In genomic region chr15:51724127-51724526, GRCm38 (mm10) we compare ENCODE assay signal across 10 mouse cellular contexts.
DNase-seq lines count a peak whose midpoint lies in the region; ATAC-seq and TF ChIP-seq lines count a peak whose summit lies in the region.
"Had no signal": no experiment of that assay in that cellular context is flagged by ENCODE, and none has a peak within 500 bp of the region (broad histone marks: within the 10 kb centered on the region; RNA-seq: fewer than 3 reads in every experiment).

No protein-coding gene starts in this region.

- H3K4me3 ChIP-seq in hindbrain, postnatal 0 days (ENCODE audit: low read length): no peak overlapping the region
- no peak overlapping the region for H3K4me3 ChIP-seq in hindbrain, embryonic 16.5 days (ENCODE audit: low read length)
- H3K4me3 ChIP-seq: heart, embryonic 13.5 days had no signal

- no peak overlapping the region for H3K9ac ChIP-seq in hindbrain, postnatal 0 days (replicated peaks; ENCODE audit: low read length)
- no peak overlapping the region for H3K9ac ChIP-seq in hindbrain, embryonic 16.5 days (ENCODE audit: low read depth, low read length)
- H3K9ac ChIP-seq: heart, embryonic 13.5 days had no signal

- H3K9me3 ChIP-seq in hindbrain, postnatal 0 days (ENCODE audit: low read length): no peaks in the 10 kb centered on the region
- H3K9me3 ChIP-seq in hindbrain, embryonic 16.5 days (ENCODE audit: control insufficient read depth, low read length): no peaks in the 10 kb centered on the region
- H3K9me3 ChIP-seq: heart, embryonic 13.5 days had no signal

- TF ChIP-seq CTCF in hindbrain, postnatal 0 days (IDR thresholded peaks at IDR 0.05; ENCODE audit: low read depth): peak; percentile 26; the same call in 1 of the 2 replicates

- H3K27me3 ChIP-seq in hindbrain, postnatal 0 days (ENCODE audit: insufficient read depth, low read length): no peaks in the 10 kb centered on the region
- no peaks in the 10 kb centered on the region for H3K27me3 ChIP-seq in hindbrain, embryonic 16.5 days (replicated peaks; ENCODE audit: control insufficient read depth, insufficient read depth, low read length)
- H3K27me3 ChIP-seq: heart, embryonic 13.5 days had no signal

- H3K36me3 ChIP-seq in hindbrain, postnatal 0 days (ENCODE audit: insufficient read depth, low read length): no peaks in the 10 kb centered on the region
- no peaks in the 10 kb centered on the region for H3K36me3 ChIP-seq in hindbrain, embryonic 16.5 days (ENCODE audit: control insufficient read depth, insufficient read depth, low read length)
- H3K36me3 ChIP-seq: heart, embryonic 13.5 days had no signal

- no peaks in the 10 kb centered on the region for H3K4me1 ChIP-seq in hindbrain, postnatal 0 days (ENCODE audit: insufficient read depth, low read length)
- H3K4me1 ChIP-seq in hindbrain, embryonic 16.5 days (ENCODE audit: control insufficient read depth, insufficient read depth, low read depth, low read length): no peaks in the 10 kb centered on the region

- no peak for DNase-seq in hindbrain, postnatal 0 days (ENCODE audit: low spot score)
- peak; percentile 6 for DNase-seq in thymus, postnatal 14 days
- no peak for DNase-seq in thymus, postnatal 25 days
- DNase-seq in adrenal gland, postnatal 14 days: peak; percentile 48
- peak; percentile 53 for DNase-seq in testis, postnatal 10 days (ENCODE audit: low spot score)
- no peak for DNase-seq in left cerebral cortex, postnatal 10 days (ENCODE audit: extremely low spot score in 1 of 2, low spot score in 2 of 2)
- DNase-seq in layer of hippocampus, adult 11-12 months (ENCODE audit: low spot score): no peak

- H3K27ac ChIP-seq in hindbrain, postnatal 0 days: no peak overlapping the region
- no peak overlapping the region for H3K27ac ChIP-seq in hindbrain, embryonic 16.5 days (ENCODE audit: low read depth, low read length)
- H3K27ac ChIP-seq: heart, embryonic 13.5 days; macrophage had no signal

- 80% methylated on average over 7 of the region's 7 CpGs for WGBS in hindbrain, postnatal 0 days
- WGBS in hindbrain, embryonic 16.5 days: 77% methylated on average over 7 of the region's 7 CpGs

- H3K4me2 ChIP-seq in hindbrain, postnatal 0 days (ENCODE audit: low read depth, low read length): no peak overlapping the region
- H3K4me2 ChIP-seq in hindbrain, embryonic 16.5 days (ENCODE audit: low read length): no peak overlapping the region
- H3K4me2 ChIP-seq: heart, embryonic 13.5 days had no signal

- ATAC-seq in hindbrain, postnatal 0 days: no peak
- no peak for ATAC-seq in hindbrain, embryonic 16.5 days

- intact Hi-C loops in left cerebral cortex, postnatal 10 days (cut with DNase I): no loop called here

Comparison
In these comparisons a context has a peak if more than half of its experiments do, and no peak if none do; other contexts are left out.
1. DNase-seq: peak in thymus, postnatal 14 days (single experiment), adrenal gland, postnatal 14 days (single experiment) and testis, postnatal 10 days (single experiment); none in hindbrain, postnatal 0 days (single experiment), thymus, postnatal 25 days (single experiment), left cerebral cortex, postnatal 10 days (0 of 2) and layer of hippocampus, adult 11-12 months (single experiment).